Comparison of ENCODE assay signal across 21 mouse cellular contexts in the genomic region with DNA sequence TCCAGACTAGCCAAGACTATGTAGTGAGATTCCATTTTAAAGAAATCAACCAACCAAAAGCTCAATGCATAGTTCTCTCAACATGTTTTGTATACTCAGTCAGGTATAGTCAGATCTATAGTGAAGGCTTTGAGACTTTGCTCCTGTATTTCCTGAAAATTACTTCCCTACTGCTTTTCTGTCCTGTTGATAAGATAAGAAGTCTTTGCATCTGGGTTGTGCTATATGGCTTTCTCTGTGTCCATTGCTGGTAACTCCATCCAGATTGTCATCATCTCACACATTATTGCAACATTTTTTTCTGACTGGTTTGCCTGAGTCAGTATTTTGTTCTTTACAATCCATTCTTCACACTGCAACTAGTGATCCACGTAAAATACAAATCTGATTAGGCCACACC.
DNase-seq lines count a peak whose midpoint lies in the region; ATAC-seq and TF ChIP-seq lines count a peak whose summit lies in the region.
"Had no signal": no experiment of that assay in that cellular context is flagged by ENCODE, and none has a peak within 500 bp of the region (broad histone marks: within the 10 kb centered on the region; RNA-seq: fewer than 3 reads in every experiment).

No protein-coding gene starts in this region.

- ATAC-seq in intestine, embryonic 15.5 days: peak; percentile 91
- ATAC-seq in intestine, embryonic 16.5 days: peak; percentile 96
- peak; percentile 91 for ATAC-seq in intestine, postnatal 0 days
- ATAC-seq: activated CD4-positive, CD25-positive, alpha-beta regulatory T cell, adult 4 months; CD4-positive, CD25-positive, alpha-beta regulatory T cell, adult 4 months; Patski had no signal

- no peaks in the 10 kb centered on the region for H3K4me1 ChIP-seq in intestine, embryonic 15.5 days (replicated peaks)
- H3K4me1 ChIP-seq in intestine, embryonic 16.5 days (ENCODE audit: control insufficient read depth, insufficient read depth, low read length): no peaks in the 10 kb centered on the region
- no peaks in the 10 kb centered on the region for H3K4me1 ChIP-seq in intestine, postnatal 0 days (replicated peaks; ENCODE audit: control insufficient read depth, insufficient read depth, low read length)

- no peak for DNase-seq in thymus, adult 18-20 months
- no peak for DNase-seq in B cell, adult 2 months
- no peak for DNase-seq in left cerebral cortex, postnatal 10 days (ENCODE audit: extremely low spot score in 1 of 2, low spot score in 2 of 2)
- DNase-seq: adrenal gland, adult 2 months; adrenal gland, adult 8-10 months; adrenal gland, postnatal 10 days; adrenal gland, postnatal 14 days; adrenal gland, postnatal 25 days; adrenal gland, postnatal 36 days; cerebellum, adult 11 months; cerebellum, adult 11-12 months; cerebellum, adult 18-20 months; cerebellum, adult 2 months had no signal

- H3K27ac ChIP-seq in intestine, embryonic 15.5 days: no peak overlapping the region
- no peak overlapping the region for H3K27ac ChIP-seq in intestine, embryonic 16.5 days (ENCODE audit: low read length)
- no peak overlapping the region for H3K27ac ChIP-seq in intestine, postnatal 0 days (ENCODE audit: low read depth, low read length)

- H3K36me3 ChIP-seq in intestine, embryonic 15.5 days: no peaks in the 10 kb centered on the region
- H3K36me3 ChIP-seq in intestine, embryonic 16.5 days (ENCODE audit: control insufficient read depth, insufficient read depth, low read length): no peaks in the 10 kb centered on the region
- no peaks in the 10 kb centered on the region for H3K36me3 ChIP-seq in intestine, postnatal 0 days (ENCODE audit: control insufficient read depth, insufficient read depth)
- H3K36me3 ChIP-seq: G1E had no signal

- no peaks in the 10 kb centered on the region for H3K9me3 ChIP-seq in intestine, embryonic 15.5 days
- no peaks in the 10 kb centered on the region for H3K9me3 ChIP-seq in intestine, embryonic 16.5 days (ENCODE audit: control insufficient read depth, low read length)
- no peaks in the 10 kb centered on the region for H3K9me3 ChIP-seq in intestine, postnatal 0 days (ENCODE audit: control insufficient read depth)
- H3K9me3 ChIP-seq: G1E had no signal

- intact Hi-C loops in left cerebral cortex, postnatal 10 days (cut with DNase I): no loop called here

- no peaks in the 10 kb centered on the region for H3K27me3 ChIP-seq in intestine, embryonic 15.5 days (replicated peaks)
- no peaks in the 10 kb centered on the region for H3K27me3 ChIP-seq in intestine, embryonic 16.5 days (replicated peaks; ENCODE audit: control insufficient read depth, insufficient read depth, low read length)
- H3K27me3 ChIP-seq in intestine, postnatal 0 days (replicated peaks; ENCODE audit: control insufficient read depth, insufficient read depth, low read length): no peaks in the 10 kb centered on the region
- H3K27me3 ChIP-seq: CH12.LX had no signal

- no peak overlapping the region for H3K9ac ChIP-seq in intestine, embryonic 15.5 days
- no peak overlapping the region for H3K9ac ChIP-seq in intestine, embryonic 16.5 days (ENCODE audit: low read depth, low read length)
- no peak overlapping the region for H3K9ac ChIP-seq in intestine, postnatal 0 days (ENCODE audit: low read depth, low read length)

- H3K4me3 ChIP-seq in intestine, embryonic 15.5 days (replicated peaks): no peak overlapping the region
- no peak overlapping the region for H3K4me3 ChIP-seq in intestine, embryonic 16.5 days (ENCODE audit: low read length)
- no peak overlapping the region for H3K4me3 ChIP-seq in intestine, postnatal 0 days (ENCODE audit: low read depth, low read length)

- 55% methylated on average over 1 of the region's 1 CpGs for WGBS in intestine, embryonic 15.5 days
- 49% methylated on average over 1 of the region's 1 CpGs for WGBS in intestine, embryonic 16.5 days
- 35% methylated on average over 1 of the region's 1 CpGs for WGBS in intestine, postnatal 0 days

- no peak for TF ChIP-seq CTCF in intestine, postnatal 0 days (IDR thresholded peaks at IDR 0.05; ENCODE audit: low read depth)

- no peak overlapping the region for H3K4me2 ChIP-seq in intestine, embryonic 15.5 days (replicated peaks)
- H3K4me2 ChIP-seq in intestine, embryonic 16.5 days (ENCODE audit: low read depth, low read length): no peak overlapping the region
- H3K4me2 ChIP-seq in intestine, postnatal 0 days (replicated peaks; ENCODE audit: low read depth): no peak overlapping the region
